Mouse (Mus musculus) 3T3-L1 (cell line): ENCODE measurements at regions not wholly inside any gene's neighbourhood (a gene's known extent, or its start where the extent isn't known, plus 50 kb on each side); places are given as distances from the start of the nearest gene placed in this dataset.

Source experiments
- DNase-seq: peaks from one replicate; pipeline ENCODE4 v3.0.0-alpha.2; 2015; ENCODE audit warnings: low read depth, low spot score

GRCm38 (mm10) chr3:45198994-45199589 lies 179.1 kb upstream of the Pcdh10 start:
- DNase-seq = no peak

- DNase-seq = no peak
Measured at GRCm38 (mm10) chr3:45204392-45205043, 173.7 kb upstream of the Pcdh10 start.

- no peak for DNase-seq
Measured at GRCm38 (mm10) chr3:45231641-45232433, 146.4 kb upstream of the Pcdh10 start.

- no peak for DNase-seq
Measured at GRCm38 (mm10) chr3:45238457-45238856, 139.7 kb upstream of the Pcdh10 start.

- no peak for DNase-seq
Measured at GRCm38 (mm10) chr3:45245456-45245855, 132.7 kb upstream of the Pcdh10 start.

- DNase-seq = no peak
Measured at GRCm38 (mm10) chr3:45246601-45247000, 131.6 kb upstream of the Pcdh10 start.

GRCm38 (mm10) chr3:45276783-45277182 lies 101.4 kb upstream of the Pcdh10 start:
- DNase-seq = no peak

- no peak for DNase-seq
Measured at GRCm38 (mm10) chr3:45297242-45297853, 80.8 kb upstream of the Pcdh10 start.

GRCm38 (mm10) chr3:45319257-45319656 lies 58.9 kb upstream of the Pcdh10 start:
- peak; percentile 21 for DNase-seq
